Mouse (Mus musculus) heart, postnatal 10 days (tissue): ENCODE results near the gene Cpne4. TPM values are rescaled to one million over a fixed set of nuclear protein-coding genes. Genes with fewer than 3 reads are reported as not detected.

Experiments
- DNase-seq, 2 experiments: peaks; one replicate each; pipeline ENCODE4 v3.0.0; 2021
- intact Hi-C: fragments of 180-260 bp; cut with DNase I; formaldehyde crosslinking; loops from one replicate; pipeline ENCODE4 v1.15.1; 2025
- total RNA-seq, 2 experiments: library from RNA; stranded (reverse); gene quantifications; 2 replicates each; pipeline ENCODE4 v1.2.3; 2021

Cpne4 gene
- total RNA-seq, 2 experiments from 2014 or later, result not detected

- no peak for DNase-seq
- intact Hi-C loops, result no loop called here
Measured at GRCm38 (mm10) chr9:104676665-104677064, 129.6 kb downstream of the Cpne4 start.

- no peak for DNase-seq
- intact Hi-C loops, result no loop called here
Measured at GRCm38 (mm10) chr9:104678571-104678970, 131.5 kb downstream of the Cpne4 start.

DNA sequence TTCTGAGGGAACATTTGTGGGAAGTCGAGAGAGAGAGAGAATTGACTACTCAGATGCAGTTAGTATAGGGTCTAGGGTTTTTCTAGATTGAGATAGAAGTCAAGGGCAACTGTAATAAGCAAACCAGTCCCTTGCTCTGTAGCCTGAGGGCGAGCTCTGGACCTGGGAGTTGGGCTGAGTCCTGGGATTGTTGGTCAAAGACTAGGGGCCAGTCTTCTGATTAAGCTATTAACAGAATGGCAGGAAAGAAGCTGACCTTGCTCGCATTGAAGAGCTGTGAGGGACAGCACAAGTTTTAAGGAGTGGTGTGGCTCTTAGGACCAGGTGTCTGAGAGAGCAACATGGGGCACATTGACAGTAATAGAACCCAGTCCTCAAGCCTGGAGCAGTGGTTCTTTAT is 140.0 kb downstream of the Cpne4 start:
- no peak for DNase-seq
- intact Hi-C loops, result no loop called here

- intact Hi-C loops, result no loop called here
Measured at GRCm38 (mm10) chr9:104693145-104693544, 146.1 kb downstream of the Cpne4 start.

DNA sequence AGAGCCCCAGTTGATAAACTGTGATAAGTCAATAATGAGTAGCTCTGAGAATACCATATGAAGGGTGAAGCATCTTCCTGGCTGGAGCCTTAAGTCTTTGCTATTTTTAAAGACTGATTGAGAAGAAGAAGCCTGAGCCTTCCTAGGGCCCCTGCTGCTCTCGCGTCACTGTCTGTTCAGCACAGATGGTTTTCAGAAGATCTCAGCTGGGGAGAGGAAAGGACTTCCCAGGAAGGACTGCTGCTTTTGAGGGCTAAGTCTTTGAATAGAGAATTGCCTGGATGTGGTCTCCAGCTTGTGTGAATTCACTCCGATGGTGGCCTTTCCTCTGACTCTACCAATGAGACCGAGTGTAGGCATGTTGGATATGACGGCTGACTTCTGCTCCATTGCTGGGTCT is 163.7 kb downstream of the Cpne4 start:
- DNase-seq, result no peak
- intact Hi-C loops, result no loop called here

More at GRCm38 (mm10) chr9:104693145-104693544, 146.1 kb downstream of the Cpne4 start:
- peak; percentile 1 to 19 for DNase-seq

DNA sequence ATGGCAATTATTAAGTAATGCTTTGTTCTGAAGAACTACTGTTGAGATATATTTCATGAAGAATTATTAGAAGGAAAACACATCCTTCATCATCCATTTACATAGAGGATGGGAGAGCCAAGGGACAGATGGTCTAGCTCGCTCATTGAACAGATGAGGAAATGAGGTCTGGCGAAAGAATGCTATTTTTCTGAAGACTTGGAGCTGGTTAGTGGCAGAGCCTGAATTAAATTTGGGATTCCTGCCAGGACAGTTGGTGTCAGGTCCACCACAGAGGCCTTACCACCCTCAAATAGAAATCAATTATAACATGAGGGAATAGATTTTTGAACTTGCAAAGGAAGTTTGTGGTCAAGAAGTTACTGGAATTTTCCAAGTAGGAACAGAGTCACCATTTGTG is 178.2 kb downstream of the Cpne4 start:
- intact Hi-C loops, result no loop called here
- no peak for DNase-seq

GRCm38 (mm10) chr9:104742661-104743380 is 195.7 kb downstream of the Cpne4 start:
- intact Hi-C loops, result no loop called here
- no peak for DNase-seq

DNA sequence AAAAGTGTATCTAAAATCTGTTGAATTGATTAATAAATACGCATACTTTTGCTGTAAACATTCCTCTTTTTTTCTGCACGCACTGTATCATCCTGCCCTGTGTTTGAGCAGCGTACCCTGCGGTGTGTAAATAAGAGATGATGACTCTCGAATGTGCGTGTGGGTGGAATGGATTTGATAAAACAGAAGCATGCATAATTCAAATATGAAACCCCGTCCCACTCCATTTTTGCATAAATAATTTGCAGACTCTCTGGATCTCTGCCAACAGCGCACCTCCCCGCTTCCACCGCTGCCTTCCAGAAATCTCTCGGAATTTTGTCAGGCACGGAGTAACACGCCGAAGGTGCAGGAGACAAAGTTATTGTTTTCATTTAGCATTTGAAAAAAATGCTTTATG is 208.4 kb downstream of the Cpne4 start:
- intact Hi-C loops, result no loop called here
- DNase-seq, result no peak

- DNase-seq, result no peak
- intact Hi-C loops, result no loop called here
Measured at GRCm38 (mm10) chr9:104760031-104760430, 212.9 kb downstream of the Cpne4 start.

- intact Hi-C loops, result no loop called here
- no peak for DNase-seq
Measured at GRCm38 (mm10) chr9:104776198-104776815, 229.2 kb downstream of the Cpne4 start.

DNA sequence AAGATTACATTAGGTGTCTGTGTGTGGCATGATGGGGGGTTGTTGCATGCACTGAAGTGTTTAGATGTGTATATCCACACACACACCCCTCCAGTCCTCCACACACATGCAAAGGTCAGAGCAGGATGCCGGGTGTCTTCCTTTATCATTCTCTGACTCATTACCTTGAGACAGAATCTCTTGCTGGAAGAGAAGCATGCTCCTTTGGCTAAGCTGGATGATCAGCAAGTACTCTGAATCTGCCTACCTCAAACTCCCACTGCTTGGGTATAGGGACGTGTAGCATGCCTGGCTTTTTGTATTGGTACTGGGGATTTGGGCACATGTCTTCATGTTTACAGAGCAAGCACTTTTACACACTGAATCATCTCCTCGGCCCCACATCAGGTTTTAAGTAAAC is 230.0 kb downstream of the Cpne4 start:
- intact Hi-C loops, result no loop called here
- no peak for DNase-seq

DNA sequence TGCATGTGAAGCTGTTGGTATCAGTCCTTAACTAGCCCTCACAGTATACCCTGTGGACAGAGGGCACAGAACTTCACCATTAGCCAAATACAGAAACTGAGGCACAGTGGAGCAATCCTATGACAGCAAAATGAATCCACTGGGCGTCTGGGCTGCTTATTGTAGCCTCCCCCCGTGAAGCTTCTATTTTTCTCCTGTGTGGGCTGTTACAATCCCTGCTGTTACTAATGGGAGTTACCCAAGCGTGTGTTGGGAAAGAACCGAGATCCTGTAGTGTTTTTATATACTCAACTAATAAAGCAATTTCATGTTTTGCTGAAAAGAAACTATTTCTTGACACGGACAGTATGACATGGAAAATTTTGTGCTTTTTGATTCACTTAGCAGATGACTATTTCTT is 230.7 kb downstream of the Cpne4 start:
- no peak for DNase-seq
- intact Hi-C loops, result no loop called here

GRCm38 (mm10) chr9:104796601-104797000 is 249.5 kb downstream of the Cpne4 start:
- intact Hi-C loops, result no loop called here
- no peak for DNase-seq

DNA sequence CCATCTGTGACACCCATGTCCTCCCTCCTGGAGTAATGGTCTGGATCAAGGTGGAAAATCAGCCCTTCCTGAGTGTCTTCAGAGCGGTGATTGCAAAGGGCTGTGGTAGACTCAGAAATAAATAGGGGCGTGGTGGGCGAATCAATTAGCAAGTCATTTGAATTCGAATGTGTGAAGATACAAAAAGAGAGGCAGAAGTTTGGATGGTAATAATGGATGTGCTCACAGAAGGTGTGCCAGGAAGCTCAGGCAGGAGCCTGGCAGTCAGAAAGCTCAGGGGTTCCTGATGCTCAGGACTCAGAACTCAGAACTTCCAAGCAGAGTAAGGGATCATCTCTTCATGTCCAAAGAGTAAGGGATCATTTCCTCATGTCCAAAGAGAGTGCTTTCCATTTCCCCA is 257.7 kb downstream of the Cpne4 start:
- intact Hi-C loops, result no loop called here
- no peak for DNase-seq

- intact Hi-C loops, result no loop called here
- DNase-seq, result no peak
Measured at GRCm38 (mm10) chr9:104814681-104815080, 267.6 kb downstream of the Cpne4 start.

DNA sequence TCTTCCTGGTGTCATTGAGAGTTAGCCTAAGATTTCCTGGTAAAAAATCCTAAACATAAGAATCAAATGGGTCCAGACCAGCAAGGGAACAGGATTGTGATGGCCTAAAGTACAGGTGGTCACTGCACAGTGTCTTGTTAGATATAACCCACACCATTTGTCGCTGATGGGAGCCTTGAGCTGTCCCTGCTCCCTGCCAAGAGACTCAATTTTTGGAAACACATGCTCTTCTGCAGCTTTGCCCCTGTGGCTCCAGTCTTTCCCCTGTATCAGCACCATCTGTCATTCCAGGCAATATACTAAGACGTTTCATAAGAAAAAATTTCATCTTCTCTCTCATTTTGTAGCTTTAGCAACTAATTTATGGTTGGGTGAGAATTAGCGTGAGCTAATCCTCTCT is 281.6 kb downstream of the Cpne4 start:
- DNase-seq, result no peak
- intact Hi-C loops, result no loop called here

DNA sequence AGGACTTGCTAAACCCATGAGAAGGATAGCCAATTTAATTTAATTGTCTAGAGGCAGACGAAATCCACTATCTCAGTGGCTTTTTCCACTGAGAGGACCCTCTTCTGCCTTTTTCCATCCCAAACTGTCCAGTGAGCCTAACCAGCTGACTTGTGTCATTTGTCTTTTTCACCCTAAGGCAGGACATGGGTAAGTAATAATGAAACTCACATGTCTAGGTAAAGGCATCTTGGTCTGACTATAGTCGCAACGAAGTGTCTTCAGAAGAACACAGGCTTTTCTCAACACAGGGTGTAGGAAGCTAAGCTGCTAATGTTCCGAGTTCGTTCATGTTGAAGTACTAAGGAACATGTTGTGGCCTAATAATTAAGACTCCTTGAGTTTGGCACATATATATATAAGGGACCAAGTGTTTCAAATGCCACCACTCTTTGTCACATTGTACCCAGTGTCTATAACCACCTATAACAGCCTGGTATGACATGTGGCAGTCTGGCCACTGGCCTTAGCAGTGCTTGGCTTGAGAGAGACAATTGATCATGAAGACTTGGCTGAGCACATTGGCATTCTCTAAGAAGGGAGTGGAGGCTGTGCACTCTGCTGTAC is 286.0 kb downstream of the Cpne4 start:
- no peak for DNase-seq

DNA sequence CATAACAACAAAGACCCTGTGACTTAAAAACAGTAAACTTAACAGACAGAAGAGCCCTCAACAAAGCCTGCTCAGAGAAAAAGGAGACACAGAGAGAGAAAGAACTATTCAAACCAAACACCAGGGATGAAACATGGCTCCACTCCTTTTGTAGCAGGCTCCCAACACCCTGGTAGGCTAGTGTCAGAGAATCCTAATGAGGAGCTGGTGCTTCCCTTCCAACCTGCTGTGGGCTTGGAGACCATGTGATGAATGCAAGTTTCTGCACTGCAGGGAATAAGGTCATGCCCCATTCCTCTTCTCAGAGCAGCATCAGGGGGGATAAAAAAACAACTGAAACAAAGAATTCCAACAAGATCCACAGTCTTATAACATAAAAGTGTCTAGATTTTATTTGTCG is 290.8 kb downstream of the Cpne4 start:
- intact Hi-C loops, result no loop called here
- DNase-seq, result no peak

More for the DNA sequence above, 286.0 kb downstream of the Cpne4 start:
- intact Hi-C loops, result no loop called here

DNA sequence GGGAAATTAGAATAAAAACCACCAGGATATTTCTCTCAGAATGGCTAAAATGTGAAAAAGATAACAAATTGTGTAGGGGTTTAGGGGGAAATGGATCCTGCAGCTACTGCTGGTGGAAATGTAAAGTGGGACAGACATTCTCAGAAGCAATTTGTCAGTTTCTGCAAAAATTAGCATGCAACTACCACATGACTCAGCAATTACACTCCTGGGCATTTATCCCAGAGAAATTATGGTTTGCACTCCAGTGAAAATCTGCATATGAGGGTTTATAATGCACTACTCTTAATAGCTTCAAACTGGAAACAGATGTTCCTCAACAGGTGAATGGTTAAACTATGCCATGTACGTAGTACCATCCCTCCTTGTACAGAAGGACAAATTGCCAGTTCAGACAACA is 294.2 kb downstream of the Cpne4 start:
- DNase-seq, result no peak
- intact Hi-C loops, result no loop called here

DNA sequence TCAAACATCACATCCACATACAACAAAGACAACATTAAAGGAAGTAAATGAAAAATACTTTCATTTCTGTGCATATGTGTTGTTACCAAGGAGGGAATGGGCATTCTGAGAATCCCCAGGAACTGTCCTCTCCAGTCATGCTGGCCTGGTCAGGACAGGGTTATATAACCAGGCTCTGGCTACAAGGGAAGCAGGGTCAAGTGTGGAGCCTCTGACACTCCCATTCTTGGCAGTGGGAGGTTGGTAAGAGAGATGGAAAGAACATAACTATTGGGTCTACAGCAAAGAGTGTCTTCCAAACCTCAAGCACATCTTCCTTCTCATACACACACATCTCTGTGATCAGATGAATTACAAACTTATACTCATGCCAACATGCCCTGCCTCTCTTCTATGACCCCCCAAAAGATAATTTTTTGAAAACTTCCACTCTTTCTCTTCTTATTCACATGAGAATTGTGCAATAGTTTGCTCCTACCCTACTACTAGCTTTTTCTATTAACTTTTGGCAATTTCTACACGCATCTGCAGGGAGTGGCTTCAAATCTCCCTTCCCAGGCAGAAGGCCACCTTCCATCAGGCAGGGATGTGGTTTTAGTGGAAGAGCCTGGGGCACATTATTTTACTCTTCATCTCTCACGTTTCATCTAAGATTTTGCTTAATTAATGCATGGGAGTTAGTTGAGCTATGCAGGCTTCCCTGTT is 298.3 kb downstream of the Cpne4 start:
- intact Hi-C loops, result no loop called here
- no peak for DNase-seq

DNA sequence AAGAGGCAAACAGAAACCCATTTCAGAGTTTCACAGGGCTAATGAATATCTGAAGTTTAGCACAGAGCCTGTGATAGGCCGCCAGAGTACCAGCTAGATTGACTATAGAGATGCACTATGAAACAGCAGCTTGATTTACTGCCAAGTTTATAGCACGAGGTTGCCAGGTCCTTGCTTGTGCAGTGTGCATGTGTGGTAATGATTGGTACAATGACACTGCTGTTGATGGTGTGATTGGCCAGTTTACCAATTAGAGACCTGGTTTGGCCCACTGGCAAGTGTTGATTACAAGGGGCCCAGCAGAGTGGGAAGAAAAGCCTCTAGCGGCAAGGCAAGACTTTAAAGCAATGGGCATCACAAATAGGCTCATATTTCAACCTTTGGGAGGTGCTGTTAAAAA is 306.6 kb downstream of the Cpne4 start:
- no peak for DNase-seq
- intact Hi-C loops, result no loop called here
